Mouse (Mus musculus) G1E (cell line): ENCODE results near the gene 1190007I07Rik.

Experiments used
- CTCF ChIP-seq: IDR thresholded peaks from 2 replicates; pipeline ENCODE4 v1.5.1; 2012; ENCODE audit warnings: low read depth, low read length, inconsistent platforms, mixed read lengths
- GATA1 ChIP-seq: IDR thresholded peaks from 2 replicates; pipeline ENCODE4 v1.6.1; 2012; ENCODE audit warnings: borderline replicate concordance, low read length, inconsistent platforms, mixed read lengths
- POLR2AphosphoS5 ChIP-seq: IDR thresholded peaks from 2 replicates; pipeline ENCODE4 v1.6.1; 2012; ENCODE audit warnings: low read depth, low read length, inconsistent platforms; ENCODE audit not compliant: insufficient replicate concordance

- TF ChIP-seq CTCF: no peak
- TF ChIP-seq GATA1: no peak
- TF ChIP-seq POLR2AphosphoS5: no peak
These were observed 16.1 kb upstream of the 1190007I07Rik start for GRCm38 (mm10) chr10:82639032-82639698.
